Mouse (Mus musculus): ENCODE measurements around the gene Rbm19. TPM values are rescaled to one million over a fixed set of nuclear protein-coding genes. Genes with fewer than 3 reads are reported as not detected.

The Rbm19 gene
- polyA plus RNA-seq, 1 experiment: 2.3 TPM

DNA sequence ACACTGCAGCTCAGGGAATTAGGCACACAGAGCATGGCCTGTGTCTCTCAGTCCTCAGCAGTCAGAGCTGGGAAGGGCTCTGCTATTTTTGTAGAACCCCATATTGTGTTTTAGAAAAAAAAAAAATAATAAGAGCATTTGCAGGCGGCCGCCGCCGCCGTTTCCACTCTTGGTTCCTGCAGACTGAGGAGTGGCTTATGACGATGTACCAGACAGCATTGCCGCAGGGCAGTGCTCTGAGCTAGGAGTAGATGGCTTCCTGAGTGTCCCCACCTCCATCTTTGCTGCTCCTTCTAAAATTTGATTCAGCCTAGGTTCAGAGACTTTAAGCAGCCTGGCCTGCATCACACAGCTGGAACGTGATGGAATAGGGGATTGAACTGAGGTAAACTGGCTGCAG lies 67.1 kb downstream of the Rbm19 start:
- H3K4me1 ChIP-seq (ENCODE audit: control insufficient read depth): no peaks in the 10 kb centered on the region
- TF ChIP-seq TAL1 (IDR thresholded peaks at IDR 0.05; ENCODE audit: low read length) (no peak), GATA1 (IDR thresholded peaks at IDR 0.05; ENCODE audit: low read length) (no peak)

GRCm38 (mm10) chr5:120183790-120184189 lies 67.5 kb downstream of the Rbm19 start:
- TF ChIP-seq TAL1 (IDR thresholded peaks at IDR 0.05; ENCODE audit: low read length): no peak
- no peak for TF ChIP-seq GATA1 (IDR thresholded peaks at IDR 0.05; ENCODE audit: low read length)
- H3K9me3 ChIP-seq (ENCODE audit: control insufficient read depth, low read length): no peaks in the 10 kb centered on the region; the same call in 1 of the 2 replicates
- no peaks in the 10 kb centered on the region for H3K4me1 ChIP-seq (ENCODE audit: control insufficient read depth)
- H3K36me3 ChIP-seq (ENCODE audit: control insufficient read depth): peaks cover 58% of the 10 kb centered on the region
- no peaks in the 10 kb centered on the region for H3K27me3 ChIP-seq (ENCODE audit: control insufficient read depth)
- no peak overlapping the region for H3K4me3 ChIP-seq (replicated peaks)

More for the DNA sequence above, 67.1 kb downstream of the Rbm19 start:
- Histone ChIP-seq H3K36me3 (ENCODE audit: control insufficient read depth) (peaks cover 59% of the 10 kb centered on the region), H3K27me3 (ENCODE audit: control insufficient read depth) (no peaks in the 10 kb centered on the region), H3K4me3 (replicated peaks) (no peak overlapping the region), H3K9me3 (ENCODE audit: control insufficient read depth, low read length) (no peaks in the 10 kb centered on the region; the same call in 1 of the 2 replicates)

DNA sequence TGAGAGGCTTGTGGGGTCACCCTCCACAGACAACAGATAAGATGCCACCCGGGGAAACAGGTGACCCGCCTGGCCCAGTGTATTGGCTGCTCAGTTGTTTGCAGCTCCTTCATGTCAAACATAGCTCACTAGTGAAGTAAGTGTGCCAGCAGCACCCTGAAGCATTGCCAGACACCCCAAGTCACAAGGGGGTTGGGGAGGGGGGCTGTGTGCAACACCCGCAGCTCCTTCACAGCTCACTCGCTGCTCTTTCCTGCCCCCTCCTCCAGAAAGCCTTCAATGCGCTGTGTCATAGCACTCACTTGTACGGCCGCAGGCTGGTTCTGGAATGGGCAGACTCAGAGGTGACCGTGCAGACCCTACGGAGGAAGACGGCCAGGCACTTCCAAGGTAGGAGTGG lies 69.7 kb downstream of the Rbm19 start:
- Histone ChIP-seq H3K27me3 (ENCODE audit: control insufficient read depth) (no peaks in the 10 kb centered on the region), H3K4me1 (ENCODE audit: control insufficient read depth) (no peaks in the 10 kb centered on the region), H3K9me3 (ENCODE audit: control insufficient read depth, low read length) (no peaks in the 10 kb centered on the region), H3K36me3 (ENCODE audit: control insufficient read depth) (peaks cover 49% of the 10 kb centered on the region), H3K4me3 (replicated peaks) (no peak overlapping the region)
- TF ChIP-seq TAL1 (IDR thresholded peaks at IDR 0.05; ENCODE audit: low read length) (no peak), GATA1 (IDR thresholded peaks at IDR 0.05; ENCODE audit: low read length) (no peak)

DNA sequence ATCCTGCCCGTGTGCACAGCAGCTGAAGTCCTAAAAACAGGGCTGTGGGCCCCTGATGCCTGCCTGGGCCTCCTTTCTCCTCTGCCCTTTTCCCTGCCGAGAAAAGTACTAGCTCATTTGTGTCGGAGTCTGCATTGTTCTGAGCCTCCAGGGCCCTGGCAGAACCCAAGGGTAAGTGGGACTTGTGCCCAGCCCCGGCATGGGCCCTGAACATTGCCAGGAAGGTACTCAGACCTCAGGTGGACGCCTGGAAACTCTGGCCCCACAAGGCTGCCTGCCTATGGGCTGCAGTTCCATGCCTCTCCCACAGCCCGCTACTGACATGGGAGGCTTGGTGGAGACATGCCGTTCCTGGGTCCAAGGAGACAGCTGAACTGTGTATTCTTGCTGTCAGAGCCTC lies 72.3 kb downstream of the Rbm19 start:
- Histone ChIP-seq H3K4me3 (replicated peaks) (no peak overlapping the region), H3K27me3 (ENCODE audit: control insufficient read depth) (no peaks in the 10 kb centered on the region), H3K4me1 (ENCODE audit: control insufficient read depth) (no peaks in the 10 kb centered on the region), H3K9me3 (ENCODE audit: control insufficient read depth, low read length) (no peaks in the 10 kb centered on the region), H3K36me3 (ENCODE audit: control insufficient read depth) (peaks cover 55% of the 10 kb centered on the region)
- TF ChIP-seq TAL1 (IDR thresholded peaks at IDR 0.05; ENCODE audit: low read length) (no peak), GATA1 (IDR thresholded peaks at IDR 0.05; ENCODE audit: low read length) (no peak)

DNA sequence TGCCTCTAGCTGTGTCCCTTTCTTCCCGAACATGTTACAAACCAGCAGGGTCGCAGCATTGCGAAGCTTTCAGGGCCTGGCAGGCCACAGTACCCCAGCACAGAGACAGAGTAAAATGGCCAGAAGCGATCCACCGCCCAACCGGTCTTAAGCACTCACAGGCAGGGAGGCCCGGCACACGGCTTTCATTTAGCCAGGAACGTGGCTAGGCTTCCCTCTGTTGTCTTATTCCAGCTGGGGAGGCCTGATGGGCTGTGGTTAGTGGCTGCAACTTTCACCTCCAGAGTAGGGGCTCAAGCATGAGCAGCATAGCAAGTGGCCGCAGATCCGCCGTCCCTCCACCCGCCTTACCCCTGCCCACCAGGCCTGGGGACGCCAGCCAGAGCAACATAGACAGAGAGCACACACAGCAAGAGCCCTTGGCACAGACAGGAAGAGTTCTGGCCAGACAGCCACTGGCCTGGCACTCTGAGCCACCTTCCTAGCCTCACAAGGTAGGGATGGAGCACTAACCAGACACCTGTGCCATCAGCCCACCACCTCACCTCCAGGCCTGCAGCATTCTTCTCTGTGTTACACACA lies 73.8 kb downstream of the Rbm19 start:
- Histone ChIP-seq H3K27me3 (ENCODE audit: control insufficient read depth) (no peaks in the 10 kb centered on the region), H3K4me1 (ENCODE audit: control insufficient read depth) (peaks cover 5% of the 10 kb centered on the region), H3K9me3 (ENCODE audit: control insufficient read depth, low read length) (no peaks in the 10 kb centered on the region), H3K36me3 (ENCODE audit: control insufficient read depth) (peaks cover 64% of the 10 kb centered on the region), H3K4me3 (replicated peaks) (no peak overlapping the region)
- TF ChIP-seq GATA1 (IDR thresholded peaks at IDR 0.05; ENCODE audit: low read length) (no peak), TAL1 (IDR thresholded peaks at IDR 0.05; ENCODE audit: low read length) (no peak)

GRCm38 (mm10) chr5:120191620-120192019 lies 75.4 kb downstream of the Rbm19 start:
- Histone ChIP-seq H3K27me3 (ENCODE audit: control insufficient read depth) (no peaks in the 10 kb centered on the region), H3K4me1 (ENCODE audit: control insufficient read depth) (peaks cover 5% of the 10 kb centered on the region), H3K36me3 (ENCODE audit: control insufficient read depth) (peaks cover 54% of the 10 kb centered on the region), H3K4me3 (replicated peaks) (no peak overlapping the region), H3K9me3 (ENCODE audit: control insufficient read depth, low read length) (no peaks in the 10 kb centered on the region)
- TF ChIP-seq TAL1 (IDR thresholded peaks at IDR 0.05; ENCODE audit: low read length) (no peak), GATA1 (IDR thresholded peaks at IDR 0.05; ENCODE audit: low read length) (no peak)

DNA sequence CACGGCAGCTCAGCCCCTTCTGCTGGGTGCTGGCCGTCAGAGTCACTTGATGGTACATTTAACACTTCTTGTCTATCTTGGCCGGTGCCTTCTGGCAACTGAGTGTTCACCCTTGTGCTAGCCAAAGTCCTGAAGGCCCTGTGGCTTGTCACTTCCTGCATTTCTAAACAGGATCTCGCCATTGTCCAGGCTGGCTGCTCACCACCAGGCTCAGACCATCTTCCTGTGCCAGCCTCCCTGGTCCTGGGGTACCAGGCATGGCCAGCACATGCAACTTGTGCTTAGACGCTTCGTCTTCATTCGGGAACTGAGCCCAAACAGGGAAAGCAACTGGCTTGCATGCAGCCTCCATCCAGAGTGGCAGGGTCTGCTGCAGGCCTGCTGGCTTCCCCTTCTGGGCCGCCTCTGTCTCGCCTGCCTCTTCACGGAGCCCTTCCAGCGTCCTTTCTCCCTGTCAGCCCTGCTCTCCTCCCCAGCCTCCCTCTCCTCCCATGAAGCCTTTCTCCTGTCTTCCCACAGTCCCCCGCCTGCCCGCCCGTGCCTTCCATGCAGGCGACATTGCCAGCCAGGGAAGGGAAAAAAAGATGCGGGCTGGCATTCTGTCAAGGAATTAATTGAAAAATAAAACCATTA lies 78.2 kb downstream of the Rbm19 start:
- H3K9me3 ChIP-seq (ENCODE audit: control insufficient read depth, low read length): no peaks in the 10 kb centered on the region
- H3K4me3 ChIP-seq (replicated peaks): no peak overlapping the region
- H3K36me3 ChIP-seq (ENCODE audit: control insufficient read depth): peaks cover 62% of the 10 kb centered on the region
- H3K4me1 ChIP-seq (ENCODE audit: control insufficient read depth): peaks cover 5% of the 10 kb centered on the region
- H3K27me3 ChIP-seq (ENCODE audit: control insufficient read depth): no peaks in the 10 kb centered on the region
- TF ChIP-seq TAL1 (IDR thresholded peaks at IDR 0.05; ENCODE audit: low read length) (no peak), GATA1 (IDR thresholded peaks at IDR 0.05; ENCODE audit: low read length) (no peak)

DNA sequence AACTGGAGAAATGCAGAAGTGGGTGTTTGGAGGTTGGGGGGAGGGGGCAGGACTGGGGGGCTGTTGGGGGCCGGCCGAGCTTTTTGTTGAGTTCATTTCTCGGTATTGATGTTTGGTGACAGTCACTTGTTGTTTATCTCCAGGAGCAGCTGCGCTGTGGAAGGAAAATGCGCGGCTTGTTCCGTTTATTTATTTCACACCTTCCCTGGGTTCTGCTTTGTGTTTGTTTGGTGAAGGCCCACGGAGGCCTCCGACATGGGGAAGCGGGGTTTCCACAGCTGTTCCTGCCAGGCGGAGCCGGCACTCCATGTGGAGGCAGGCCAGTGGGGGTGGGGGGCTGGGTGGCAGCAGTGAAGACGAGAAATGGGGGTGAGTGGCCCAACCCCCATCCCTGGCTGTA lies 78.7 kb downstream of the Rbm19 start:
- Histone ChIP-seq H3K9me3 (ENCODE audit: control insufficient read depth, low read length) (peaks cover 2% of the 10 kb centered on the region; the same call in 1 of the 2 replicates), H3K4me1 (ENCODE audit: control insufficient read depth) (peaks cover 5% of the 10 kb centered on the region), H3K36me3 (ENCODE audit: control insufficient read depth) (peaks cover 66% of the 10 kb centered on the region), H3K27me3 (ENCODE audit: control insufficient read depth) (no peaks in the 10 kb centered on the region), H3K4me3 (replicated peaks) (no peak overlapping the region)
- TF ChIP-seq GATA1 (IDR thresholded peaks at IDR 0.05; ENCODE audit: low read length) (no peak), TAL1 (IDR thresholded peaks at IDR 0.05; ENCODE audit: low read length) (no peak)

- peaks cover 3% of the 10 kb centered on the region; the same call in 1 of the 2 replicates for H3K9me3 ChIP-seq (ENCODE audit: control insufficient read depth, low read length)
- H3K4me3 ChIP-seq (replicated peaks): no peak overlapping the region
- peaks cover 5% of the 10 kb centered on the region for H3K4me1 ChIP-seq (ENCODE audit: control insufficient read depth)
- TF ChIP-seq GATA1 (IDR thresholded peaks at IDR 0.05; ENCODE audit: low read length) (no peak), TAL1 (IDR thresholded peaks at IDR 0.05; ENCODE audit: low read length) (no peak)
- H3K36me3 ChIP-seq (ENCODE audit: control insufficient read depth): peaks cover 54% of the 10 kb centered on the region
- no peaks in the 10 kb centered on the region for H3K27me3 ChIP-seq (ENCODE audit: control insufficient read depth)
These were observed 80.6 kb downstream of the Rbm19 start for GRCm38 (mm10) chr5:120196879-120197278.
